Mouse (Mus musculus): ENCODE data around the gene Litaf. TPM values are rescaled to one million over a fixed set of nuclear protein-coding genes. Genes with fewer than 3 reads are reported as not detected.

Litaf gene
- polyA plus RNA-seq, 1 experiment from 2014 or later, result 65.3 TPM

DNA sequence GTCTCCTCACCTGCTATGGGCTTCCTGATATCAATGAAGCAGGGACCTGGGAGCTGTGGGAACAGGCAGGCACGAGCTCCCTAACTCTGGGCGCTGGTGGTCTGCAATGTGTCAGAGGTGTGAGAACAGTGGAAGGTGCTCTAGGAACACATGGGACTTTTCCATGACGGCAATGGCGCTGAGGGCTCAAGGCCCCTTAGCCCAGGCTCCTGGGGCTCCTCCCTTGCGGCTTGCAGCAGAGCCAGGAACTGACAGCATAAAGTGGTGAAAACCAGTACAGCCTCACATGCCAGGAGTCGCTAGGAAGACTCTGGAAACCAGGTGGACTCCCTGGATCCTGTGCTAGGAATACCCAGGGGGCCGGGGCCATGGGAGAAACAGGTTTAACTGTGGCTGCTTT is 155.4 kb downstream of the Litaf start:
- no peaks in the 10 kb centered on the region for H3K9me3 ChIP-seq (replicated peaks)
- no peak overlapping the region for H3K9ac ChIP-seq
- no peak for ATAC-seq (ENCODE audit: low FRiP score)
- WGBS, result 78% methylated on average over 7 of the region's 7 CpGs
- no peak overlapping the region for H3K4me2 ChIP-seq (replicated peaks)
- no peak overlapping the region for H3K27ac ChIP-seq
- no peaks in the 10 kb centered on the region for H3K4me1 ChIP-seq
- no peak overlapping the region for H3K4me3 ChIP-seq
- no peaks in the 10 kb centered on the region for H3K36me3 ChIP-seq
- H3K27me3 ChIP-seq, result no peaks in the 10 kb centered on the region

Small RNAs within 50 kb of the gene (microRNA-seq; reads per million reads assigned to microRNA genes)
- gene Gm26268, result not detected

Other genes starting within 250 kb of the Litaf start
- gene Rmi2, start 231.1 kb downstream of the Litaf start, polyA plus RNA-seq (2016; fragmentation: Nextera tagmentation; extraction: Ambion mirVana), result 2.1 and 2.2 TPM in 2 replicates
- 103 and 109 TPM in 2 replicates for gene Snn, start 5.2 kb downstream of the Litaf start, polyA plus RNA-seq (2016; fragmentation: Nextera tagmentation; extraction: Ambion mirVana)
- gene Txndc11, start 68.5 kb upstream of the Litaf start, polyA plus RNA-seq (2016; fragmentation: Nextera tagmentation; extraction: Ambion mirVana), result 34.6 and 37.6 TPM in 2 replicates
- 118 and 124 TPM in 2 replicates for gene Zc3h7a, start 110.2 kb upstream of the Litaf start, polyA plus RNA-seq (2016; fragmentation: Nextera tagmentation; extraction: Ambion mirVana)
- gene Rsl1d1, start 137.2 kb upstream of the Litaf start, polyA plus RNA-seq (2016; fragmentation: Nextera tagmentation; extraction: Ambion mirVana), result 183 and 196 TPM in 2 replicates
- gene Gspt1, start 188.2 kb upstream of the Litaf start, polyA plus RNA-seq (2016; fragmentation: Nextera tagmentation; extraction: Ambion mirVana), result 98.4 and 109 TPM in 2 replicates
- gene Tnfrsf17, start 247.7 kb upstream of the Litaf start, polyA plus RNA-seq (2016; fragmentation: Nextera tagmentation; extraction: Ambion mirVana), result not detected in 2 replicates